Mouse (Mus musculus): ENCODE data around the gene Rps21. TPM values are rescaled to one million over a fixed set of nuclear protein-coding genes. Genes with fewer than 3 reads are reported as not detected.

Gene Rps21
- total RNA-seq, 2 experiments from 2014 or later: 736 to 838 TPM

GRCm38 (mm10) chr2:180229129-180229528, 28.0 kb upstream of the Rps21 start:
- DNase-seq: no peak

GRCm38 (mm10) chr2:180230482-180230881, 26.7 kb upstream of the Rps21 start:
- no peak for DNase-seq

- no peak for DNase-seq
Observed at GRCm38 (mm10) chr2:180233101-180233904, 23.9 kb upstream of the Rps21 start.

- DNase-seq: no peak
Observed at GRCm38 (mm10) chr2:180234353-180234752, 22.8 kb upstream of the Rps21 start.

- no peak for DNase-seq
Observed at GRCm38 (mm10) chr2:180234980-180235379, 22.2 kb upstream of the Rps21 start.

GRCm38 (mm10) chr2:180235788-180236187, 21.4 kb upstream of the Rps21 start:
- DNase-seq: no peak

- DNase-seq: no peak
Observed at GRCm38 (mm10) chr2:180236500-180236899, 20.7 kb upstream of the Rps21 start.

GRCm38 (mm10) chr2:180236930-180237329, 20.2 kb upstream of the Rps21 start:
- DNase-seq: no peak

- DNase-seq: no peak
Observed at GRCm38 (mm10) chr2:180237601-180238345, 19.4 kb upstream of the Rps21 start.

- no peak for DNase-seq
Observed at GRCm38 (mm10) chr2:180238591-180238990, 18.6 kb upstream of the Rps21 start.

GRCm38 (mm10) chr2:180243108-180243507, 14.1 kb upstream of the Rps21 start:
- DNase-seq: no peak

GRCm38 (mm10) chr2:180247916-180248315, 9.3 kb upstream of the Rps21 start:
- no peak for DNase-seq

GRCm38 (mm10) chr2:180248947-180249660, 8.1 kb upstream of the Rps21 start:
- peak in 1 of 2 experiments; percentile 30 for DNase-seq

GRCm38 (mm10) chr2:180250930-180251611, 6.1 kb upstream of the Rps21 start:
- DNase-seq: peak; percentile 86

- no peak for DNase-seq
Observed at GRCm38 (mm10) chr2:180251838-180252237, 5.3 kb upstream of the Rps21 start.

- no peak for DNase-seq
Observed at GRCm38 (mm10) chr2:180254436-180255209, 2.6 kb upstream of the Rps21 start.

- no peak for DNase-seq
Observed at GRCm38 (mm10) chr2:180255701-180256100, 1.5 kb upstream of the Rps21 start.

- no peak for DNase-seq
Observed at GRCm38 (mm10) chr2:180256296-180257000, 729 bp upstream of the Rps21 start.

GRCm38 (mm10) chr2:180257963-180258865, 1.0 kb downstream of the Rps21 start:
- DNase-seq: no peak

Measured in adrenal gland, postnatal 36 days (tissue).